Mouse (Mus musculus) liver, adult (tissue): ENCODE measurements around the gene Fchsd2.

ENCODE experiments used
- GATA4 ChIP-seq: IDR thresholded peaks from 2 replicates; pipeline ENCODE4 v1.6.1; 2014; ENCODE audit warnings: mild to moderate bottlenecking, low read length; ENCODE audit not compliant: insufficient replicate concordance

The Fchsd2 gene

GRCm38 (mm10) chr7:101213515-101214263 is 121.0 kb downstream of the Fchsd2 start:
- no peak for TF ChIP-seq GATA4

GRCm38 (mm10) chr7:101216724-101217123 is 124.1 kb downstream of the Fchsd2 start:
- no peak for TF ChIP-seq GATA4

- TF ChIP-seq GATA4 = no peak
Measured at GRCm38 (mm10) chr7:101223501-101223900, 130.8 kb downstream of the Fchsd2 start.

- TF ChIP-seq GATA4 = no peak
Measured at GRCm38 (mm10) chr7:101229336-101229735, 136.7 kb downstream of the Fchsd2 start.

GRCm38 (mm10) chr7:101231458-101231857 is 138.8 kb downstream of the Fchsd2 start:
- TF ChIP-seq GATA4 = no peak

DNA sequence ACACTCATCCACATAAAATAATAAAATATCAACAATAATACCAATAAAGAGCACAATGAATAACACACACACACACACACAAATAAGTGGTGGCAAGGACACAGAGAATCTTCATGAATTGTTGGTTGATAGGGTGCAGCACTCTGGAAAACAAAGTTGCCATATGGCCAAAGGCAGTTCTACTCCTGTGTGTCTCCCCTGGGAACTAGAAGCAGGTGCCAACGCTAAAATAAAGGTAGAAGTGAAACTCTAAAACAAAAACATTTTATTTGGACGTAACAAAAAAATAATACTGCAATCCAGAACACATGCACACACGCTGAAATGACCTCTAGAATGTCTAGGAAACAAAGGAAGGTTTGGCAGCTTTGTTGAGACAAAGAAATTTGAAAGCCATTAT is 140.1 kb downstream of the Fchsd2 start:
- no peak for TF ChIP-seq GATA4

DNA sequence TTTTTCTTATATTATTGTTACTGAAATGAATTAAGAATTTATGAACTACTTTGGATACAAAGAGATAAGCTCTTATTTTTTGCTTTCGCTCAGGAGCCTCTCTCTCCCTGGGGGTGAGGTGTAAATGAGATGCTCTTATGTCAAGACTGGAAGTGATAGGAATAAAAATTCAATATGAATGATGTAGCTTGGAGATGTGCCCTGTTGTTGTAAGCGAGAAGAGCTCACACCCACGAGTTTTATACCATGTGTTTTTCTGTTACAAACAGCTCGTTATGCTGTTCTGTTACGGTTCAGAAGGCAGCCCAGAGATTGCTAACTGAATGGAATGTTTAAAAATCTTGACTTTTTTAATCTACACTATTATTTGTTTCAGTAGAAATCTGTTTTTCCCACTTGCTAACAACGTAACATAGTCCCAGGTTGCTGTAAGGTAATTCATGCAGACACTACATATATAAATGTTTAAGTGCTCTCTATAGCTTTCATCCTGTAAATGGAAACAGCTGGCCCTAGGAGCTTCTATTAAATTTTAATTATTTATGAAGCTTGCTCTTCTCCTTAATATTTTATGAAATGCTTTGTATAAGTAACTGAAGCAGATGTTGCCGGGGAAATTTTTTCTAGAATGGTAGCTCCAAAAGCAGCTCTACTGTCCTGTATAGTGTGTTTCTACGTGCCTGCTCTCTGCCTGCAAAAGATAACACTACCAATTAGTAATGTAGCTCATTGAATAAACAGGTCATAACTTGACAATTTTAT is 144.2 kb downstream of the Fchsd2 start:
- TF ChIP-seq GATA4 = no peak

DNA sequence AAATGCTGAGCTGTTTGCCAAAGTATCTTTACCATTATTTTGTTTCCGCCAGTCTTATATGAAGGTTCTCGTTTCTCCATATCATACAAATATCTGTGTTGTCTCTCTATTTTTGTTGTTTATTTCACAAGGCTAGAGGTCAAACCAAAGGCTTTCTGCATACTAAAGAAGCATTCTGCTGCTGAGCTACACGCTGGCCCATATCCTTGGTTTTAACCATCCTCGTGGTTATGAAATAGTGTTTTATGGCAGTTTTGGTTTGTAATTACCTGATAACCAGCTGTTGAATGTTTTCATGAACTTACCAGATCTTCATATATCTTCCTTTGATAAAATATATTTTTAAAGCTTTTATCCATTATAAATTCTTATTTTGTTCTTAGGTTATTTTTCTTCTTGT is 156.1 kb downstream of the Fchsd2 start:
- no peak for TF ChIP-seq GATA4

- no peak for TF ChIP-seq GATA4
Measured at GRCm38 (mm10) chr7:101249173-101249572, 156.5 kb downstream of the Fchsd2 start.

DNA sequence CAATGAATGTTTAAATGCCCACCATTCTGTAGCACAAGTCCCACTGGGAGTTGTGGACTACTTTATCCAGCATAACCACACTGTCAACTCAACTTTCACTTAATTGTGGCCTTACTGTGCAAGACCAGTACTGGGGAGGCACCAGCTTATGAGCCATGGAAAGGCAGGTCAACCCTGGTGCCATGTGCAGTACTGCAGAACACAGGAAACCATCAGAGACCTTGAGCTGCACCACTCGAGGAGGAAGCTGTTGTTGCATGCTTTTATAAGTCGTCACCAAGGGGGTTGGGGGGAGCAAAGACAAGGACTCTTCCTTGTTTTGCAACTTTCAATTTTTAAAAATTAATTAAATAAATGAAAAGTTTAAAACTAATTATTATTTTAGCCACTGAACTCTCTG is 160.4 kb downstream of the Fchsd2 start:
- no peak for TF ChIP-seq GATA4

DNA sequence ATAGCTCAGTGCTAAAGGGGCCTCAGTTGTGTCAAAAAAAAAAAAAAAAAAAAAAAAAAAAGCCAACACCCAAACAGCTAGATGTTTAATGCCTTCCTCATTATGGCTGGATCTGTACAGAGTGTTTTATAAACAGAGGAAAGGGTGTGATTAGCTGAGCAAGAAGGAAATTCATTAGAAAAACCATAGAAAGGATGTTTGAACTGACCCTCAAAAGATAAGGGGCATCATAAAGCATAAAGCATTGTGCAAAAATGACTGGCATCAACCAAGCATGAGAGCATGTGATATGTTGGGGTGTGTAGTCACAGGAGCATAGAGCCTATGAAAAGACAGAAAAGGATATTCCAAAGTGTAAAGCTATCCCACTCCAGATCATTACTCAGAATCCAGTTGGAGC is 165.8 kb downstream of the Fchsd2 start:
- no peak for TF ChIP-seq GATA4

GRCm38 (mm10) chr7:101261941-101262546 is 169.4 kb downstream of the Fchsd2 start:
- no peak for TF ChIP-seq GATA4

- no peak for TF ChIP-seq GATA4
Measured at GRCm38 (mm10) chr7:101263511-101263910, 170.8 kb downstream of the Fchsd2 start.

DNA sequence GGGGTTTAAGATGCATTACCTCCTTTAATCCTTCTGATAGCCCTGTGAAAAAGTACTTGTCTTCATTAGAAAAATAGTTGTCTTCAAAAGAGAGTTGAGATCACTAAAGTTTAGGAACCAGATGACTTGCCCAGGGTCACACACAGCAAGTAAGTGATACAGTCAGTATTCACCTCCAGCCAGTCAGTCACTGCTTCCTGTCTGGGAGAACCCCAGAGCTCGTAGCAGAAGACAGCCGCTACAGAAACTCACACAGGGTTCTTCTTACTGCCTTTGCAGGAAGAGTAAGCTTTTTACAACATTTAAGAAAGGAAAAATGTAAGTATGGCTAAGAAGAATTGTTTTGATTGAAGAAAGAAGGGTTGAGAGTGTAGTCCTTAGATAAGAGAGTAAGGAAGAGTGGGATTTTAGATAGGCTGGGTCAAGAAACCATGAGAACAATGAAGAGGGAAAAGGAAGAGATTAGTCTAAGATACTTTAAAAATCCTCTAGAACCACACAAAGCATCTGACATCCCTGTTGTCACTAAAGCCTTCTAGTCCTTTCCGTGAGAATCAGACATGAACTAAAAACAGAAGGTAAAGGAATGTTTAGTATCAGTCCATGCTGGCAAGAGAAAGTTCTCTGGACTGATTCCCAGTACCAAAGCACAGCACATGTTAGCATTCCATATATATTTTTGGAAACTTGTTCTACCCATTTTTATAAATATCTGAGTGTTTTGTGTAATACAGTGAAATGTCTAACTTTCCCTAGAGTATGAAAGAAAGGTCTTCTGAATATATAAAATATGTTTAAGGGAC is 175.0 kb downstream of the Fchsd2 start:
- peak; percentile 88; the same call in 1 of the 2 replicates for TF ChIP-seq GATA4

- TF ChIP-seq GATA4 = no peak
Measured at GRCm38 (mm10) chr7:101271602-101272001, 178.9 kb downstream of the Fchsd2 start.
